In genomic region chr11:79568197-79568911, GRCm38 (mm10) we compare ENCODE assay signal across 18 mouse cellular contexts. TPM values are rescaled to one million over a fixed set of nuclear protein-coding genes. Genes with fewer than 3 reads are reported as not detected.
"Had no signal": no experiment of that assay in that cellular context is flagged by ENCODE, and none has a peak within 500 bp of the region (broad histone marks: within the 10 kb centered on the region; RNA-seq: fewer than 3 reads in every experiment).

No protein-coding gene starts in this region.

- H3K4me1 ChIP-seq: neural tube, embryonic 12.5 days; neural tube, embryonic 13.5 days; neural tube, embryonic 15.5 days; stomach, embryonic 15.5 days had no signal

- H3K9ac ChIP-seq: neural tube, embryonic 12.5 days; neural tube, embryonic 13.5 days; neural tube, embryonic 15.5 days; stomach, embryonic 15.5 days had no signal

- H3K4me3 ChIP-seq: neural tube, embryonic 12.5 days; neural tube, embryonic 13.5 days; neural tube, embryonic 15.5 days; stomach, embryonic 15.5 days had no signal

- H3K27me3 ChIP-seq: neural tube, embryonic 12.5 days; neural tube, embryonic 13.5 days; neural tube, embryonic 15.5 days; stomach, embryonic 15.5 days had no signal

- H3K9me3 ChIP-seq: neural tube, embryonic 12.5 days; neural tube, embryonic 13.5 days; neural tube, embryonic 15.5 days; stomach, embryonic 15.5 days had no signal

- H3K4me2 ChIP-seq: neural tube, embryonic 12.5 days; neural tube, embryonic 13.5 days; neural tube, embryonic 15.5 days; stomach, embryonic 15.5 days had no signal

- DNase-seq: retina, postnatal 1 day; right cerebral cortex, adult 18-20 months; right cerebral cortex, postnatal 14 days; right cerebral cortex, postnatal 25 days; right cerebral cortex, postnatal 4 days; spleen, adult 18-20 months; thymus, adult 18-20 months; thymus, adult 2 months; thymus, postnatal 14 days; thymus, postnatal 25 days; thymus, postnatal 36 days; thymus, postnatal 4 days had no signal

- H3K27ac ChIP-seq: neural tube, embryonic 12.5 days; neural tube, embryonic 13.5 days; neural tube, embryonic 15.5 days; stomach, embryonic 15.5 days had no signal

RNA-seq across cellular contexts. Expression of gene Evi2, which starts 38.0 kb away (rescaled TPM):
- polyA plus RNA-seq: testis, adult 2 months had no signal

RNA-seq across cellular contexts. Expression of gene Evi2b, which starts 44.8 kb away (rescaled TPM):
- polyA plus RNA-seq: neural tube, embryonic 12.5 days; neural tube, embryonic 14.5 days had no signal
